Mouse (Mus musculus): ENCODE measurements around the gene Itm2c. TPM values are rescaled to one million over a fixed set of nuclear protein-coding genes. Genes with fewer than 3 reads are reported as not detected.
A peak's percentile ranks its signal among the peaks of the same experiment; 100 is the strongest.

Itm2c gene
- polyA plus RNA-seq, 1 experiment from 2014 or later, result 126 TPM

- no peaks in the 10 kb centered on the region for H3K9me3 ChIP-seq
- no peaks in the 10 kb centered on the region for H3K36me3 ChIP-seq (replicated peaks)
- H3K27ac ChIP-seq, result peak overlapping the region; percentile 75
- peaks cover 39% of the 10 kb centered on the region for H3K4me1 ChIP-seq
- no peak overlapping the region for H3K4me3 ChIP-seq
- WGBS, result 80% methylated on average over 4 of the region's 4 CpGs
- H3K27me3 ChIP-seq (ENCODE audit: poor library complexity, severe bottlenecking), result no peaks in the 10 kb centered on the region
- no peak for DNase-seq (ENCODE audit: extremely low spot score, low spot score)
Measured at GRCm38 (mm10) chr1:85928688-85929065, 34.6 kb downstream of the Itm2c start.

GRCm38 (mm10) chr1:85929406-85929805, 35.3 kb downstream of the Itm2c start:
- DNase-seq (ENCODE audit: extremely low spot score, low spot score), result no peak
- H3K9me3 ChIP-seq, result no peaks in the 10 kb centered on the region
- peak overlapping the region; percentile 75; the same call in 1 of the 2 replicates for H3K27ac ChIP-seq
- H3K27me3 ChIP-seq (ENCODE audit: poor library complexity, severe bottlenecking), result no peaks in the 10 kb centered on the region
- WGBS, result 84% methylated on average over 6 of the region's 6 CpGs
- H3K4me1 ChIP-seq, result peaks cover 47% of the 10 kb centered on the region
- no peak overlapping the region for H3K4me3 ChIP-seq
- no peaks in the 10 kb centered on the region for H3K36me3 ChIP-seq (replicated peaks)

- no peak overlapping the region for H3K27ac ChIP-seq
- no peak overlapping the region for H3K4me3 ChIP-seq
- H3K36me3 ChIP-seq (replicated peaks), result no peaks in the 10 kb centered on the region
- peaks cover 57% of the 10 kb centered on the region for H3K4me1 ChIP-seq
- H3K27me3 ChIP-seq (ENCODE audit: poor library complexity, severe bottlenecking), result no peaks in the 10 kb centered on the region
- H3K9me3 ChIP-seq, result no peaks in the 10 kb centered on the region
- no peak for DNase-seq (ENCODE audit: extremely low spot score, low spot score)
- 87% methylated on average over 5 of the region's 5 CpGs for WGBS
Measured at GRCm38 (mm10) chr1:85931170-85931569, 37.1 kb downstream of the Itm2c start.

GRCm38 (mm10) chr1:85933226-85933625, 39.1 kb downstream of the Itm2c start:
- H3K4me1 ChIP-seq, result peaks cover 59% of the 10 kb centered on the region
- no peaks in the 10 kb centered on the region for H3K36me3 ChIP-seq (replicated peaks)
- WGBS, result 51% methylated on average over 7 of the region's 7 CpGs
- H3K9me3 ChIP-seq, result no peaks in the 10 kb centered on the region
- peak overlapping the region; percentile 76 for H3K27ac ChIP-seq
- no peaks in the 10 kb centered on the region; the same call in 1 of the 2 replicates for H3K27me3 ChIP-seq (ENCODE audit: poor library complexity, severe bottlenecking)
- H3K4me3 ChIP-seq, result peak overlapping the region; percentile 17; the same call in 1 of the 2 replicates
- DNase-seq (ENCODE audit: extremely low spot score, low spot score), result no peak

GRCm38 (mm10) chr1:85933631-85934465, 39.8 kb downstream of the Itm2c start:
- Histone ChIP-seq H3K4me3 (peak overlapping the region; percentile 17), H3K9me3 (no peaks in the 10 kb centered on the region), H3K27me3 (ENCODE audit: poor library complexity, severe bottlenecking) (no peaks in the 10 kb centered on the region; the same call in 1 of the 2 replicates), H3K27ac (peak overlapping the region; percentile 76), H3K36me3 (replicated peaks) (no peaks in the 10 kb centered on the region), H3K4me1 (peaks cover 52% of the 10 kb centered on the region)
- 21% methylated on average over 11 of the region's 11 CpGs for WGBS
- peak; percentile 46 for DNase-seq (ENCODE audit: extremely low spot score, low spot score)

GRCm38 (mm10) chr1:85934560-85934959, 40.5 kb downstream of the Itm2c start:
- no peak overlapping the region for H3K4me3 ChIP-seq
- no peaks in the 10 kb centered on the region; the same call in 1 of the 2 replicates for H3K27me3 ChIP-seq (ENCODE audit: poor library complexity, severe bottlenecking)
- peaks cover 45% of the 10 kb centered on the region for H3K4me1 ChIP-seq
- H3K27ac ChIP-seq, result peak overlapping the region; percentile 76
- H3K9me3 ChIP-seq, result no peaks in the 10 kb centered on the region
- no peak for DNase-seq (ENCODE audit: extremely low spot score, low spot score)
- H3K36me3 ChIP-seq (replicated peaks), result no peaks in the 10 kb centered on the region
- 20% methylated on average over 7 of the region's 7 CpGs for WGBS

- 44% methylated on average over 8 of the region's 8 CpGs for WGBS
- Histone ChIP-seq H3K4me3 (no peak overlapping the region), H3K27ac (no peak overlapping the region), H3K36me3 (replicated peaks) (no peaks in the 10 kb centered on the region), H3K27me3 (ENCODE audit: poor library complexity, severe bottlenecking) (no peaks in the 10 kb centered on the region; the same call in 1 of the 2 replicates), H3K4me1 (peaks cover 50% of the 10 kb centered on the region), H3K9me3 (no peaks in the 10 kb centered on the region)
- peak; percentile 41 for DNase-seq (ENCODE audit: extremely low spot score, low spot score)
Measured at GRCm38 (mm10) chr1:85935148-85935852, 41.2 kb downstream of the Itm2c start.

GRCm38 (mm10) chr1:85936265-85936664, 42.2 kb downstream of the Itm2c start:
- H3K4me3 ChIP-seq, result no peak overlapping the region
- H3K27me3 ChIP-seq (ENCODE audit: poor library complexity, severe bottlenecking), result no peaks in the 10 kb centered on the region; the same call in 1 of the 2 replicates
- peaks cover 50% of the 10 kb centered on the region for H3K4me1 ChIP-seq
- no peaks in the 10 kb centered on the region for H3K9me3 ChIP-seq
- WGBS, result 84% methylated on average over 6 of the region's 6 CpGs
- H3K36me3 ChIP-seq (replicated peaks), result no peaks in the 10 kb centered on the region
- no peak for DNase-seq (ENCODE audit: extremely low spot score, low spot score)
- H3K27ac ChIP-seq, result peak overlapping the region; percentile 58; the same call in 1 of the 2 replicates

GRCm38 (mm10) chr1:85937323-85937722, 43.2 kb downstream of the Itm2c start:
- Histone ChIP-seq H3K27me3 (ENCODE audit: poor library complexity, severe bottlenecking) (no peaks in the 10 kb centered on the region; the same call in 1 of the 2 replicates), H3K9me3 (no peaks in the 10 kb centered on the region), H3K4me3 (no peak overlapping the region), H3K36me3 (replicated peaks) (no peaks in the 10 kb centered on the region), H3K27ac (0 out of 2 replicates have a peak overlapping the region, but pooled peaks have one; percentile 58), H3K4me1 (peaks cover 46% of the 10 kb centered on the region)
- no peak for DNase-seq (ENCODE audit: extremely low spot score, low spot score)
- 89% methylated on average over 1 of the region's 1 CpGs for WGBS

GRCm38 (mm10) chr1:85942318-85942717, 48.2 kb downstream of the Itm2c start:
- Histone ChIP-seq H3K4me3 (no peak overlapping the region), H3K27ac (no peak overlapping the region), H3K9me3 (0 out of 2 replicates have a peak, but pooled peaks cover 3% of the 10 kb centered on the region), H3K36me3 (replicated peaks) (no peaks in the 10 kb centered on the region), H3K27me3 (ENCODE audit: poor library complexity, severe bottlenecking) (no peaks in the 10 kb centered on the region), H3K4me1 (peaks cover 6% of the 10 kb centered on the region)
- WGBS, result 93% methylated on average over 8 of the region's 8 CpGs
- no peak for DNase-seq (ENCODE audit: extremely low spot score, low spot score)

- H3K36me3 ChIP-seq (replicated peaks), result no peaks in the 10 kb centered on the region
- H3K9me3 ChIP-seq, result 0 out of 2 replicates have a peak, but pooled peaks cover 3% of the 10 kb centered on the region
- H3K4me1 ChIP-seq, result no peaks in the 10 kb centered on the region
- H3K4me3 ChIP-seq, result no peak overlapping the region
- no peak overlapping the region for H3K27ac ChIP-seq
- no peaks in the 10 kb centered on the region for H3K27me3 ChIP-seq (ENCODE audit: poor library complexity, severe bottlenecking)
- DNase-seq (ENCODE audit: extremely low spot score, low spot score), result no peak
- WGBS, result 90% methylated on average over 2 of the region's 2 CpGs
Measured at GRCm38 (mm10) chr1:85949085-85949684, 55.1 kb downstream of the Itm2c start.

GRCm38 (mm10) chr1:85955150-85955549, 61.1 kb downstream of the Itm2c start:
- Histone ChIP-seq H3K36me3 (replicated peaks) (no peaks in the 10 kb centered on the region), H3K9me3 (no peaks in the 10 kb centered on the region), H3K27ac (no peak overlapping the region), H3K4me3 (no peak overlapping the region), H3K27me3 (ENCODE audit: poor library complexity, severe bottlenecking) (no peaks in the 10 kb centered on the region), H3K4me1 (no peaks in the 10 kb centered on the region)
- no peak for DNase-seq (ENCODE audit: extremely low spot score, low spot score)
- WGBS, result 86% methylated on average over 3 of the region's 3 CpGs
